Mouse (Mus musculus) small intestine, adult 2 months (tissue): ENCODE measurements around the gene Serpinb11.

ENCODE experiments used
- CTCF ChIP-seq: fragments of 200-500 bp; IDR thresholded peaks from 2 replicates; pipeline ENCODE4 v1.5.1; 2012; ENCODE audit warnings: low read depth, mild to moderate bottlenecking, control low read depth, inconsistent platforms, low read length, moderate library complexity, mixed read lengths; ENCODE audit not compliant: insufficient replicate concordance, insufficient read length; ENCODE audit errors: extremely low read depth
- POLR2A ChIP-seq: fragments of 200-500 bp; IDR thresholded peaks from 2 replicates; pipeline ENCODE4 v1.6.1; 2012; ENCODE audit warnings: low read depth, mild to moderate bottlenecking, control low read depth, inconsistent platforms, low read length, moderate library complexity

DNA sequence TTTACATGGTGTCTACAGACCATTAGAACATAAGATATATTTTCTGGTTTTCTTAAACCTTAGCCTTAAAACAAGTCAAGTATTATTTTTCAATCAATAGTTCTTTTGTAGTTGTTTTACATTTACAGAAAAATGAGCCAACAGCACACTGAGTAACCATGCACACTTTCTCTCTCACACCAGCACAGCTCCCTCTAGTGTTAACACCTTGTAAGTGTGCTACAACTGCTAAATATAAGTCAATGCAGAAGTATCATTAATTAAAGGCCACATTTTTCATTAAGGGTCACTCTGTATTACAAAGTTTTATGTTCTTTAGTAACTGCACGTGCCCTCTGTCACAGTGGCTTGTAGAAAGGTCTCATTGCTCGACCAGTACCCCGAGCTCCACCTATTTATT lies 8.0 kb upstream of the Serpinb11 start:
- TF ChIP-seq CTCF (no peak), POLR2A (no peak)
